Mouse (Mus musculus) forebrain, embryonic 15.5 days (tissue): ENCODE measurements around the gene Usp34. TPM values are rescaled to one million over a fixed set of nuclear protein-coding genes. Genes with fewer than 3 reads are reported as not detected.
"Not testable (repeated sequence)": the region's sequence is repeated elsewhere in the genome, so short reads cannot be mapped to it uniquely, and the experiment has no call there.

Experiments used
- ATAC-seq: fragments of 200-750 bp; cut with Nextera tagmentation; replicated peaks from 2 replicates; pipeline ENCODE4 v1.8.0; 2017; ENCODE audit warnings: mild to moderate bottlenecking, moderate TSS enrichment, moderate library complexity
- H3K27ac ChIP-seq: fragments of 300-500 bp; sonication (generic); replicated peaks from 2 replicates; pipeline ENCODE4 v1.5.1; 2015; ENCODE audit warnings: mild to moderate bottlenecking, inconsistent platforms
- H3K27me3 ChIP-seq: fragments of 300-500 bp; sonication (generic); 2 replicates; pipeline ENCODE4 v1.6.1; 2015; ENCODE audit warnings: inconsistent platforms
- H3K36me3 ChIP-seq: fragments of 300-500 bp; sonication (generic); 2 replicates; pipeline ENCODE4 v1.6.1; 2015; ENCODE audit warnings: mild to moderate bottlenecking, inconsistent platforms
- H3K4me1 ChIP-seq: fragments of 300-500 bp; sonication (generic); 2 replicates; pipeline ENCODE4 v1.6.1; 2015; ENCODE audit warnings: inconsistent platforms
- H3K4me2 ChIP-seq: fragments of 300-500 bp; sonication (generic); replicated peaks from 2 replicates; pipeline ENCODE4 v1.6.1; 2015; ENCODE audit warnings: mild to moderate bottlenecking, inconsistent platforms
- H3K4me3 ChIP-seq: fragments of 300-500 bp; sonication (generic); 2 replicates; pipeline ENCODE4 v1.5.1; 2015; ENCODE audit warnings: mild to moderate bottlenecking, inconsistent platforms
- H3K9ac ChIP-seq: fragments of 300-500 bp; sonication (generic); replicated peaks from 2 replicates; pipeline ENCODE4 v1.6.1; 2015; ENCODE audit warnings: mild to moderate bottlenecking, inconsistent platforms
- H3K9me3 ChIP-seq: fragments of 300-500 bp; sonication (generic); 2 replicates; pipeline ENCODE4 v1.6.1; 2016; ENCODE audit warnings: inconsistent platforms
- WGBS: fragments of 180-500 bp; shearing (Covaris S2); methylation state at CpG from one replicate; pipeline ENCODE4 v1.1.7; 2015; ENCODE audit warnings: mixed read lengths; 5-methylcytosine and 5-hydroxymethylcytosine counted together
- polyA plus RNA-seq: library from polyadenylated mRNA; unstranded; fragments of >200 nt; fragmentation: Nextera tagmentation; extraction: Ambion mirVana; gene quantifications from 2 replicates; pipeline ENCODE4 v1.2.1, GENCODE M21; 2015

Usp34 gene
- 31.1 and 32.6 TPM in 2 replicates for polyA plus RNA-seq

- peaks cover 17% of the 10 kb centered on the region for H3K4me1 ChIP-seq
- ATAC-seq: peak; percentile 73
- H3K9ac ChIP-seq: peak within 1 kb of the TSS; percentile 93
- under 1% methylated on average over 47 of the region's 80 CpGs for WGBS
- peak within 1 kb of the TSS; percentile 98 for H3K4me3 ChIP-seq
- no peaks in the 10 kb centered on the region for H3K9me3 ChIP-seq
- H3K4me2 ChIP-seq: peak within 1 kb of the TSS; percentile 65
- H3K27ac ChIP-seq: peak within 1 kb of the TSS; percentile 99
- H3K27me3 ChIP-seq: no peaks in the 10 kb centered on the region
- H3K36me3 ChIP-seq: no peaks in the 10 kb centered on the region
Measured at GRCm38 (mm10) chr11:23306764-23307565, at the start of gene Usp34. Usp34 (plus strand) TSS chr11:23306895.

- Histone ChIP-seq H3K4me3 (no peak overlapping the region), H3K9ac (no peak overlapping the region), H3K36me3 (peaks cover 15% of the 10 kb centered on the region), H3K27me3 (no peaks in the 10 kb centered on the region), H3K4me1 (peaks cover 25% of the 10 kb centered on the region), H3K27ac (no peak overlapping the region), H3K9me3 (no peaks in the 10 kb centered on the region), H3K4me2 (no peak overlapping the region)
- ATAC-seq: no peak
- 91% methylated on average over 4 of the region's 4 CpGs for WGBS
Measured at GRCm38 (mm10) chr11:23259073-23259472, 47.6 kb upstream of the Usp34 start.

DNA sequence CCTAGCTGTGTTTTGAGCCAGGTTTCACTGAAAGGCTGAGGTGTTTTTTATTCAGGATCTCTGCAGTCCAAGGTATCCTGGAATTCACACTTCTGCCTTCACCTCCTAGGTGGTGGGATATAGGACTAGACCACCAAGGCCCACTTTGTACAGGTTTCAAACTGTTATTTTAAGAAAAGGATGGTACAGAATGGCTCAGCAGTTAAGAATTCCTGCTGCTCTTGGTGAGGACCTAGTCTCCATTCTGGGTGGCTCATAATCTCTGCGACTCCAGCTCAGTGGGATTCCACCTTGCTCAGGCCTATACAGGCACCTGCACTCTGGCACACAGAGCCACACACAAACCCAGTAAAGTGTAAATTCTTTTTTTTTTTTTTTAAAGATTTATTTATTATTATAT lies 47.2 kb upstream of the Usp34 start:
- ATAC-seq: no peak
- H3K4me2 ChIP-seq: no peak overlapping the region
- WGBS: 55% methylated on average over 1 of the region's 1 CpGs
- H3K9ac ChIP-seq: no peak overlapping the region
- H3K4me3 ChIP-seq: no peak overlapping the region
- H3K27me3 ChIP-seq: no peaks in the 10 kb centered on the region
- H3K9me3 ChIP-seq: no peaks in the 10 kb centered on the region
- H3K27ac ChIP-seq: no peak overlapping the region
- peaks cover 18% of the 10 kb centered on the region for H3K36me3 ChIP-seq
- H3K4me1 ChIP-seq: peaks cover 25% of the 10 kb centered on the region

DNA sequence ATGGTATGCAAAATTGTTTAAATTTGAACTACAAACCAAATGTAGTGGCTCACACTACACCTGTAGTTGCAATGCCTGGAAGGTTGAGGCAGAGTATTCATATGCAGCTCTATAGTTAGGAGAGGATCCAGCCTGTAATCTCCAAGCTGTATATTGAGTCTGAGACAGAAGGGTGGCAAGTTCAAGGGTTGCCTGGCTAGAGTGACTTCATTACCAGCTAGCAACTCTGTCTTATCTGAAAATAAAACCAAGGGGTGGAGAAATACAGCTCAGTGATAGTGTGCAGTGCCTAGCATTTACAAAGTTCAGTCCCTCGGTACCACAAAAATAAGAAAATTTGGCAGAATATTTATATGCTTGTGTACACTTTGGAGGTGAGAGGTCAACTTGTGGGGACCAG lies 46.5 kb upstream of the Usp34 start:
- Histone ChIP-seq H3K4me3 (no peak overlapping the region), H3K9me3 (no peaks in the 10 kb centered on the region)

GRCm38 (mm10) chr11:23261490-23261889 lies 45.2 kb upstream of the Usp34 start:
- H3K36me3 ChIP-seq: peaks cover 29% of the 10 kb centered on the region
- H3K4me2 ChIP-seq: no peak overlapping the region
- no peaks in the 10 kb centered on the region for H3K9me3 ChIP-seq
- no peak overlapping the region for H3K4me3 ChIP-seq
- WGBS: 81% methylated on average over 3 of the region's 3 CpGs
- H3K27me3 ChIP-seq: no peaks in the 10 kb centered on the region
- no peak overlapping the region for H3K27ac ChIP-seq
- ATAC-seq: no peak
- H3K4me1 ChIP-seq: peaks cover 20% of the 10 kb centered on the region
- no peak overlapping the region for H3K9ac ChIP-seq

More for the DNA sequence above, 46.5 kb upstream of the Usp34 start:
- no peak for ATAC-seq
- Histone ChIP-seq H3K4me1 (peaks cover 20% of the 10 kb centered on the region), H3K4me2 (no peak overlapping the region), H3K9ac (no peak overlapping the region), H3K36me3 (peaks cover 23% of the 10 kb centered on the region), H3K27me3 (no peaks in the 10 kb centered on the region), H3K27ac (no peak overlapping the region)
- WGBS: 100% methylated on average over 1 of the region's 1 CpGs

DNA sequence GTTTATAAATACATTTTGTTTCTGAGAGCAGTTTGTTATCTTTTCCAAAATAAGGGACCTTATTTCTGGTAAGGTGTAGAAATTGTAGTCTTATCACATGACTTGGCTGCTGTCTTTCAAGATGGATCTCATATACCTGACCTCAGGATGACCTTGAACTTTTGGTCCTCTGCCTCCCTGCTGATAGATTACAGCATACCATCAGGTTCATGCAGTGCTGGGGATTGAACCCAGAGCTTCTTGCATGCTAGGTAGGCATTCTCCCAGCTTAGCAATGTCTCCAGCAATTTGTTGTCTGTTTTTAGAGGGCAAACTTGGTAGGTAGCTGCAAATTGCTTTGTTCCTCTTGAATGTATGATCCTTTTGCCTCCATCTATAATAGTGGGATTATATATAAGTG lies 41.7 kb upstream of the Usp34 start:
- H3K9ac ChIP-seq: no peak overlapping the region
- no peaks in the 10 kb centered on the region for H3K9me3 ChIP-seq
- no peak for ATAC-seq
- no peaks in the 10 kb centered on the region for H3K4me1 ChIP-seq
- no peak overlapping the region for H3K4me3 ChIP-seq
- H3K27ac ChIP-seq: no peak overlapping the region
- no peaks in the 10 kb centered on the region for H3K27me3 ChIP-seq
- no peak overlapping the region for H3K4me2 ChIP-seq
- H3K36me3 ChIP-seq: peaks cover 47% of the 10 kb centered on the region

GRCm38 (mm10) chr11:23271770-23272724 lies 34.6 kb upstream of the Usp34 start:
- H3K27ac ChIP-seq: peak overlapping the region; percentile 19; the same call in 1 of the 2 replicates
- peaks cover 67% of the 10 kb centered on the region for H3K36me3 ChIP-seq
- ATAC-seq: peak; percentile 66
- no peaks in the 10 kb centered on the region for H3K27me3 ChIP-seq
- H3K9me3 ChIP-seq: no peaks in the 10 kb centered on the region
- no peak overlapping the region for H3K4me2 ChIP-seq
- WGBS: 79% methylated on average over 4 of the region's 4 CpGs
- H3K4me1 ChIP-seq: no peaks in the 10 kb centered on the region
- no peak overlapping the region for H3K4me3 ChIP-seq
- H3K9ac ChIP-seq: no peak overlapping the region

DNA sequence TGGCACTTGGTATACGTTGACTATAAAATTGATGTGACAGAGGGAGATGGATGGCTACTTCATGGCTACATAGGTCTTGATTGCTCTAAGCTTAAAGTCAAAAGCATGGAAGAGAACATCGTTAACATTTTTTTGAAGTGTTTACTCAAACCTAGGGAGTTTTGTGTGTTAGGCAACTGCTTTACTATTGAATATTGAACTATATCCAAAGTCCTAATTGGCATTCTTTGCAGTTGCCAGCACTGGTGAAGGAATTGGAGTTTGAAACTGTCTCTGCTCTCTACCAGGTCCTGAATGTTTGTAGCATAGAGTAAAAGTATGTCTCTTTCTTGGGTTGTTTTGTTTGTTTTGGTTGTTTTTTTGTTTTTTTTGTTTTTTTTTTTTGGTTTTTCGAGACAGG lies 30.9 kb upstream of the Usp34 start:
- ATAC-seq: no peak
- Histone ChIP-seq H3K4me2 (no peak overlapping the region), H3K4me1 (no peaks in the 10 kb centered on the region), H3K9ac (no peak overlapping the region), H3K36me3 (peaks cover 78% of the 10 kb centered on the region), H3K4me3 (no peak overlapping the region), H3K27ac (no peak overlapping the region), H3K9me3 (no peaks in the 10 kb centered on the region), H3K27me3 (no peaks in the 10 kb centered on the region)
- 63% methylated on average over 3 of the region's 3 CpGs for WGBS

DNA sequence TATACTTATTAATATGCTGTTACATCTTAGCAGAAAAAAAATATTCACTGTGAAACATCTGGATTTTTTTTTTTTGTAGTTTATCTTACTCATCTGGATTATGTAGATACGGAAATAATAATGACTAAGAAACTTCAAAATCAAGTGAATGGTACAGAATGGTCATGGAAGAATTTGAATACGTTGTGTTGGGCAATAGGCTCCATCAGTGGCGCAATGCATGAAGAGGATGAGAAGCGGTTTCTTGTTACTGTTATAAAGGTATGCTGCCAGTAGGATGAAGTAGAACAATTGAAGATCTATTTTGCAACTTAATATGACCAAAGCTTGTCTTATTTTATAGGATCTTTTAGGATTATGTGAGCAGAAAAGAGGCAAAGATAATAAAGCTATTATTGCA lies 22.2 kb upstream of the Usp34 start:
- Histone ChIP-seq H3K9me3 (no peaks in the 10 kb centered on the region), H3K4me2 (no peak overlapping the region), H3K27me3 (no peaks in the 10 kb centered on the region), H3K27ac (no peak overlapping the region), H3K9ac (no peak overlapping the region), H3K4me3 (no peak overlapping the region), H3K36me3 (peaks cover 86% of the 10 kb centered on the region), H3K4me1 (no peaks in the 10 kb centered on the region)
- 95% methylated on average over 4 of the region's 4 CpGs for WGBS
- ATAC-seq: no peak

DNA sequence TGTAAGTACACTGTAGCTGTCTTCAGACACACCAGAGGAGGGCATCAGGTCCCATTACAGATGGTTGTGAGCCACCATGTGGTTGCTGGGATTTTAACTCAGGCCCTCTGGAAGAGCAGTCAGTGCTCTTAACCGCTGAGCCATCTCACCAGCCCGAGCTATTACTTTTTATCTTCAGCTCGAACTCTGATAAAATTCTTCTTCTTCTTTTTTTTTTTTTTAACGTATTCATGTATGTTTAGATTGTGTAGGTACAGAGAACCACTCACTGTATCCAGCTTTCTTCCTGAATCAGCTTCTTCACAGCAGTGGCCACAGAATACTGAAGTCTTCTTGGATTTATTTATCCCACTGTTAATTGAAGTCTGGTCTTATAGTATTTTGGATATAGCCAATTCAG lies 17.8 kb upstream of the Usp34 start:
- H3K9ac ChIP-seq, H3K4me1 ChIP-seq, H3K4me3 ChIP-seq, H3K9me3 ChIP-seq, ATAC-seq, H3K4me2 ChIP-seq, H3K27ac ChIP-seq, H3K27me3 ChIP-seq: not testable (repeated sequence)
- WGBS: 92% methylated on average over 4 of the region's 4 CpGs
- H3K36me3 ChIP-seq: peaks cover 88% of the 10 kb centered on the region

- H3K27ac ChIP-seq: no peak overlapping the region
- H3K4me2 ChIP-seq: no peak overlapping the region
- no peak overlapping the region for H3K4me3 ChIP-seq
- ATAC-seq: no peak
- H3K36me3 ChIP-seq: peaks cover 57% of the 10 kb centered on the region
- H3K9me3 ChIP-seq: no peaks in the 10 kb centered on the region
- 98% methylated on average over 2 of the region's 2 CpGs for WGBS
- no peaks in the 10 kb centered on the region for H3K27me3 ChIP-seq
- H3K4me1 ChIP-seq: no peaks in the 10 kb centered on the region
- H3K9ac ChIP-seq: no peak overlapping the region
Measured at GRCm38 (mm10) chr11:23297379-23297778, 9.3 kb upstream of the Usp34 start.

DNA sequence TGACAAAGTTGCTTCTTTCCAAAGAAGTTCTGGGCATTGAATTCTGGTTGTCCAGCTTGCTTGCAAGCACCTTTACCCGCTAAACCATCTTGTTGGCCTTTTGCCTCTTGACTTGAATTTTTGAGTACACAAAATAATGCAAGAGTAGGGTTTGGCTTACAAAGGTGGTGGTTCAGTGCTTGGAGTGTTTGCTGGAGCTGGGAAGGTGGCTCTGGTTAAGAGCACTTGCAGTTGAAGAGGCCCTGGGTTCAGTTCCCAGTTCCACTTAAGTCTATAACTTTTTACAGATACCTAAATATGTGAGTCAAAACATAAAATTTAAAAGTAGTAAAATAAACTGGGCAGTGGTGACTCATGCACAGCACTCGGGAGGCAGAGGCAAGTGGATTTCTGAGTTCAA lies 8.4 kb upstream of the Usp34 start:
- H3K4me2 ChIP-seq: no peak overlapping the region
- H3K4me1 ChIP-seq: no peaks in the 10 kb centered on the region
- no peak overlapping the region for H3K9ac ChIP-seq
- WGBS: 94% methylated on average over 2 of the region's 2 CpGs
- H3K4me3 ChIP-seq: no peak overlapping the region
- H3K9me3 ChIP-seq: no peaks in the 10 kb centered on the region
- peaks cover 48% of the 10 kb centered on the region for H3K36me3 ChIP-seq
- no peak overlapping the region for H3K27ac ChIP-seq
- H3K27me3 ChIP-seq: no peaks in the 10 kb centered on the region
- ATAC-seq: no peak
